Mouse (Mus musculus): ENCODE data around the gene Bcor. TPM values are rescaled to one million over a fixed set of nuclear protein-coding genes. Genes with fewer than 3 reads are reported as not detected.

Bcor gene
- polyA plus RNA-seq, 1 experiment from 2014 or later: 11.7 TPM

DNA sequence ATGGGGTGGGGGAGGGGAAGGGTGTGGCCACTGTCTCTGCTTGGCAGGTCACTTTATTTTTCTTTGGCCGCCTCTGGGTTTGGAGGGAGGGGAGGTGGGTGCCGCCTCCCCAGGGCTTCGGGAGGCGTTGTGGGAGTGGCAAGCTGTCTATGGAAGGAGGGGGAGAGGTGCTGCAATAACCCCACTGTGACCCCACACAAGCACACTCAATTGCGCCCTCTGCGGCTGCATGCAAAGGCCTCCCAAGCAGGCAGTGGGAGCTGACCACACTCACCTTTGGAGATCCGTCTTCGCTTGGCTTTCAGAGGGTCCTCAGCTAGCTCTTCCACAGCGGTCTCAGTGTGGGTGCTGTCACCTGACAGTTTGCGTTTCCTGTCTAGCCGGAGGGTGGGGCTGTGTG, 111.4 kb downstream of the Bcor start:
- no peak overlapping the region for H3K4me2 ChIP-seq
- H3K27ac ChIP-seq: no peak overlapping the region
- no peak for ATAC-seq (replicated peaks; ENCODE audit: insufficient number of reproducible peaks, insufficient read depth, low FRiP score, low read depth)
- H3K27me3 ChIP-seq: no peaks in the 10 kb centered on the region
- peaks cover 13% of the 10 kb centered on the region; the same call in 1 of the 2 replicates for H3K36me3 ChIP-seq
- peaks cover 4% of the 10 kb centered on the region for H3K4me1 ChIP-seq (replicated peaks)
- 54% methylated on average over 11 of the region's 11 CpGs for WGBS
- no peaks in the 10 kb centered on the region for H3K9me3 ChIP-seq (replicated peaks)
- H3K9ac ChIP-seq: no peak overlapping the region
- no peak overlapping the region for H3K4me3 ChIP-seq

DNA sequence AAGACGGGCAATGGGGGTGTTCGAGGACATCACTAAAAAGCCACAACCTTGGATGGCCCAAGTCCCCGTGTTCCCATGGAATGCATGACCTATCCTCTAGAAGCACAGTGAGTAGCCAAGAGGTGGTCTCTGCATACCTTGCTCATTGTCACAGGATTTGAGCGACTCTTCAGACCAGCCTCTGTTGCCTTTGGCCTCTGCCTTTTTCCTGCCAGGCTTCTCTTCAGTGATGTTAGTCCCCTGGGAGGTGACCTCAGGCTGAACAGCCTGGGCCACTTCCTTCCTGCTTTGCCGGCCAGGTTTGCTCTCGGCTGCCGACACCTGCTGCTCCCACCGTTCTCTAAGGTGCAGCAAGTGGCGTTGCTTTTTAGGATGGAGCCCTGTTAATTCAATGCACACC, 112.0 kb downstream of the Bcor start:
- Histone ChIP-seq H3K27ac (no peak overlapping the region), H3K4me3 (no peak overlapping the region), H3K4me2 (no peak overlapping the region), H3K9ac (no peak overlapping the region), H3K9me3 (replicated peaks) (no peaks in the 10 kb centered on the region), H3K4me1 (replicated peaks) (peaks cover 4% of the 10 kb centered on the region), H3K27me3 (no peaks in the 10 kb centered on the region), H3K36me3 (peaks cover 13% of the 10 kb centered on the region; the same call in 1 of the 2 replicates)
- WGBS: 46% methylated on average over 9 of the region's 9 CpGs
- no peak for ATAC-seq (replicated peaks; ENCODE audit: insufficient number of reproducible peaks, insufficient read depth, low FRiP score, low read depth)

DNA sequence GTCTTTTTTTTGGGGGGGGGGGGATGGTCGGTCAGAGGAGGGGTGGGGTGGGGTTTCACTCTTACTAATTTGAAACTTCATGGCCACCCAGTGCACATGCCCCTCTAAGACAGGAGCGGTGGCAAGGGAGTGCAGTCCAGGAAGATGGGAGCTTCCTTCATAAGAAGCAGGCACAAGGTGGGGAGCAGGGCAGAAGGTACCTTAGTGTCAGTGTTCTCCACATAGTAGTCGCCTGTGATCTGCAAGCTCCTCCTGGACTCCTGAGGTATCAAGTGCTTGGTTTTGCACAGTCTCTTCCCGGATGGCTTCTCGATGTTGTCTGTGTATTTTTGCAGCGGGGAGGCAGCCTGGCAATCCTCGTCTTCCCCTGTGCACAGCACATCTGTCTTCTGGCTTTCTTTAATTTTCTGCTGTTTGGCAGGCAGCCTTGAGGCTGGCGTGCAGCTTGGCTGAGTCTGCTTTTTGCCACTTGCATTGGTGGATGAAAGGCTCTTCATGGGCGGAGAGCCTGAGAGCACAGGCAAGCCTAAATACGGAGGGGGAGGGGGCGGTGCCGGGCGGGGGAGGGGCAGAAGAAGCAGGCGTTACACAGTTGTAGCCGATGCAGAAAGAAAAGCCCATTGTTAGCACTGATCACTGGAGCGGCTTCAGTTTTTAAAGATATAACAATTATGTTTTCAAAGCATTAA, 112.8 kb downstream of the Bcor start:
- ATAC-seq (replicated peaks; ENCODE audit: insufficient number of reproducible peaks, insufficient read depth, low FRiP score, low read depth): no peak
- Histone ChIP-seq H3K4me2 (no peak overlapping the region), H3K36me3 (peaks cover 13% of the 10 kb centered on the region; the same call in 1 of the 2 replicates), H3K4me3 (no peak overlapping the region), H3K9ac (no peak overlapping the region), H3K4me1 (replicated peaks) (peaks cover 4% of the 10 kb centered on the region), H3K27ac (no peak overlapping the region), H3K9me3 (replicated peaks) (no peaks in the 10 kb centered on the region), H3K27me3 (no peaks in the 10 kb centered on the region)
- WGBS: 32% methylated on average over 16 of the region's 16 CpGs

DNA sequence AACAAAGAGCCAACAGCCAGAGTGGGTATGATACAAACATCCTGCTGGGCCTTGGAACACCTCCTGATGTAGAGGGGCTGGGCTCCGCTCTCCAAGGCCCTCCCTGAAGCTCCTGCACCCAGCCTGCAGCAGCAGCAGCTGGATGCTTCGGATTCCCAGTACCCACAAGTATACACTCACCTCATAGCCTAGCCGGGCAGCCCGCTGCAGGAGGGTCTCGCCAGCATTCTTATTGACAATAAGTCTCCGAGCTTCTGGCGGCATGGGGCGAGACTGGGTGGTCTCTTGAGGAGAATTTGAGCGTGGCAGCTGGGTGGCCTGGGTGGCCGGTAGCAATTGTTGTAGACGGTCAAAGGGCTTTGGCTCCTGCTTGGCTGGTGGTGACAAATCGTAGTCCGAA, 113.5 kb downstream of the Bcor start:
- ATAC-seq (replicated peaks; ENCODE audit: insufficient number of reproducible peaks, insufficient read depth, low FRiP score, low read depth): no peak
- Histone ChIP-seq H3K4me2 (no peak overlapping the region), H3K4me1 (replicated peaks) (peaks cover 4% of the 10 kb centered on the region), H3K4me3 (no peak overlapping the region), H3K36me3 (peaks cover 13% of the 10 kb centered on the region; the same call in 1 of the 2 replicates), H3K9ac (no peak overlapping the region), H3K27ac (no peak overlapping the region), H3K27me3 (no peaks in the 10 kb centered on the region), H3K9me3 (replicated peaks) (no peaks in the 10 kb centered on the region)
- 76% methylated on average over 13 of the region's 13 CpGs for whole genome bisulfite sequencing

DNA sequence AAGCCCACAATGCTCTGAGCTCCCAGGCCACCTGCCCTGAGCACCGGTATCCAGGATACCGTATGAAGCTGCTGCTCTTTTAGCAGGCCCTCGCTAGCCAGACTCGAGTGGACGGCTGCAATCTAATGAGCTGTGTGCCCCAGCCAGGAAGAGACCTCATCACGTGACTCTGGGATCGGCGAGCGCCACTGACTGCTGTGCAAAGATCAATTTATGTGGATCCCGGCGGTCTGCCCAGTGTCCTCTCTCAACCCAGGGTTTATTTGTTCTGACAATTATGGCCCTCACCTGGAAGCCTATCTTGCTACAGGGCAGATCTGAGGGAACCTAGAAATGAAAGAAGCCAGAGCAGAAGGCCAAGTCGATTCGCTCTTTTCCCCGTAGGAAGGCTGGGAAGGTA, 116.8 kb downstream of the Bcor start:
- H3K27me3 ChIP-seq: no peaks in the 10 kb centered on the region
- WGBS: 81% methylated on average over 14 of the region's 14 CpGs
- no peaks in the 10 kb centered on the region for H3K9me3 ChIP-seq (replicated peaks)
- ATAC-seq (replicated peaks; ENCODE audit: insufficient number of reproducible peaks, insufficient read depth, low FRiP score, low read depth): no peak
- peaks cover 4% of the 10 kb centered on the region; the same call in 1 of the 2 replicates for H3K4me1 ChIP-seq (replicated peaks)
- H3K4me3 ChIP-seq: no peak overlapping the region
- H3K36me3 ChIP-seq: peaks cover 38% of the 10 kb centered on the region
- no peak overlapping the region for H3K27ac ChIP-seq
- H3K4me2 ChIP-seq: no peak overlapping the region
- H3K9ac ChIP-seq: no peak overlapping the region

DNA sequence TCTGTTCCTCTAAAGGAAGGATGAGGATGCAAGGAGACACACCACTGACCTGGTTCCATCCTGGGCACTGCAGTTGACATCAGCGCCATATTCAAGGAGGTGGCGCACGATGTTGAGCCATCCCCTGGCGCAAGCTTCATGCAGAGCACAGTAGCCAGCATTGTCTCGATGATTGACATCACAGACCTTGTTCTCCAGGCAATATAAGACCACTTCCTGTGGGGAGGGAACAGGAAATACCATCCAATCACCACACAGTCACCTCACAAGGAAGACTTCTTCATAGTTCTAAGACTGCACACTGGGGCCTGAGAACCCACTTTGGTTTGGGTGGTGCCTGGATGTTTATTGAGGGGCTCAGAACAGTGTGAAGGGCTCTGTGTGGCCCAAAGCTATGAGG, 118.7 kb downstream of the Bcor start:
- no peaks in the 10 kb centered on the region for H3K9me3 ChIP-seq (replicated peaks)
- H3K4me1 ChIP-seq (replicated peaks): no peaks in the 10 kb centered on the region
- 88% methylated on average over 5 of the region's 5 CpGs for WGBS
- no peak overlapping the region for H3K4me2 ChIP-seq
- H3K27me3 ChIP-seq: no peaks in the 10 kb centered on the region
- H3K27ac ChIP-seq: no peak overlapping the region
- peaks cover 41% of the 10 kb centered on the region for H3K36me3 ChIP-seq
- no peak for ATAC-seq (replicated peaks; ENCODE audit: insufficient number of reproducible peaks, insufficient read depth, low FRiP score, low read depth)
- no peak overlapping the region for H3K4me3 ChIP-seq
- no peak overlapping the region for H3K9ac ChIP-seq

DNA sequence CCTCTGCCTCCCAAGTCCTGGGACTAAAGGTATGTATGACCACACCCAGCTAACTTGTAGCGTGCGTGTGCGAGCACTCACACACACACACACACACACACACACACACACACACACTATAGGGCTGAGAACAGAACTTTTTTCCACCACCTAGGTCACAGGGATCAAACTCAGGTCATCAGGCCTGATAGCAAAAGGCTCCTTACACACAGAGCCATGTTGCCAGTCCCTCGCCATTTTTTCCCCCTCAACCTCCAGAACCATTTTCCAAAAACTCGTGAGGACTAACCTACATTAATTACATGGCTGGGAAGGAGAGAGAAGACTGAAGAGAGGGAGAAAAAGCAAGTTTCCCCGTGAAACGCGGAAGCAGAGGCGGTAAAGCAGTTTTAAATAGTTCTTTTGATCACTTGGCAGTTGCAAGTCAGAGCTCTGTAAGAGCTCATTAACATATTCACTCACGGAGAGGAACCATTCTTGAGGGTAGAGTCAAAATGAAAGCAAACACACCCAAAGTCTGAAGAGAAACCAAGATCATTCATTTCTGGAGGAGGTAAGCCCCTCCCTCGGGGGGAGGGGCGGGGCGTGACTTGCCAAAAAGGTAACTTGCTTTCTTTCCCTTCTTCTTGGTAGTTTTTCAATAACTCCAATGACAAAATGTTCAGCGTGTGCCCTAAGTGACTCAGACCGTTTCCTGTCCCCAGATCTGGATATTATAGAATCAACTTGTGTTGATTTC, 145.3 kb downstream of the Bcor start:
- H3K4me1 ChIP-seq (replicated peaks): no peaks in the 10 kb centered on the region
- H3K9me3 ChIP-seq (replicated peaks): no peaks in the 10 kb centered on the region
- H3K36me3 ChIP-seq: no peaks in the 10 kb centered on the region
- no peak overlapping the region for H3K4me3 ChIP-seq
- WGBS: 49% methylated on average over 15 of the region's 15 CpGs
- no peak overlapping the region for H3K9ac ChIP-seq
- H3K4me2 ChIP-seq: no peak overlapping the region
- ATAC-seq (replicated peaks; ENCODE audit: insufficient number of reproducible peaks, insufficient read depth, low FRiP score, low read depth): no peak
- H3K27me3 ChIP-seq: no peaks in the 10 kb centered on the region
- no peak overlapping the region for H3K27ac ChIP-seq

DNA sequence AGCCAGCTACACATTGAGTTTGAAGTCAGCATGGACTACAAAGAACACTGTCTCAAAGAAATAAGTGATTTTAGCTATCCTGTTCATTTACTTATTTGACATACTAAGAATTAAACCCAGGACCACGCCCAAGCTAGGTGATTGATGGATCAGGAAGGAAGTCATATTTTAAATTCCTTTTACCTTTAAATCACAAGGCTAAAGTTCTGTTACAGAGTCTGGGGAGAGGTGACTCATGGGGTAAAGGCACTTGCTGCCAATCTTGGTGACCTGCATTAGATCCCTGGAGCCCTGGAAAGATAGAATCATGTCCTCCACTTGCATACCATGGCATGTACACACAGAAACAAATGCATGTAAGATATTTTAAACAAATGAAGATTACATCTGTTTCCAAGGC, 149.5 kb downstream of the Bcor start:
- Histone ChIP-seq H3K9me3 (replicated peaks) (no peaks in the 10 kb centered on the region), H3K9ac (no peak overlapping the region), H3K4me2 (no peak overlapping the region), H3K4me3 (no peak overlapping the region), H3K27ac (no peak overlapping the region), H3K36me3 (no peaks in the 10 kb centered on the region), H3K27me3 (peaks cover 19% of the 10 kb centered on the region), H3K4me1 (replicated peaks) (peaks cover 5% of the 10 kb centered on the region)
- 67% methylated on average over 1 of the region's 1 CpGs for WGBS
- ATAC-seq (replicated peaks; ENCODE audit: insufficient number of reproducible peaks, insufficient read depth, low FRiP score, low read depth): no peak

DNA sequence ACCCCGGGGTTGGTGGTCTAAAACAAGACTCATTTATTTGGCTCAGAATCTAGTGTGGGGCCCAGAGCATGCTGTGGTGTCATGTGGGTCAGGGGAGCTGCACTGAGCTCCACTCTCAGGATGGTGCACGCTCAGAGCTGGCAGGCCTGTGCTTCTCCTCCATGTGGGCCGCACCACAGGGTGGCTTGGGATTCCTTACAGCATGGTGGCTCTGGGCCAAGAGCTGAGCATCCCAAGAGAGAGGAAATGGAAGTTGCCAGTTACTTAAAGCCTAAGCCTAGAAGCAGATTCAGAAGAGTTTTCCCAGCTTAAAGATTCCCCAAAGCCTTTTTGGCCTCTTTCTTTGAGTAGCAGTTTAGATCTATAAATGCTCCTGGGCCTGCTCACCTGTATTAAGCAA, 151.1 kb downstream of the Bcor start:
- no peak overlapping the region for H3K27ac ChIP-seq
- H3K4me2 ChIP-seq: no peak overlapping the region
- H3K36me3 ChIP-seq: no peaks in the 10 kb centered on the region
- 39% methylated on average over 3 of the region's 3 CpGs for WGBS
- H3K4me1 ChIP-seq (replicated peaks): peaks cover 21% of the 10 kb centered on the region
- no peak for ATAC-seq (replicated peaks; ENCODE audit: insufficient number of reproducible peaks, insufficient read depth, low FRiP score, low read depth)
- H3K9ac ChIP-seq: no peak overlapping the region
- H3K4me3 ChIP-seq: no peak overlapping the region
- no peaks in the 10 kb centered on the region for H3K9me3 ChIP-seq (replicated peaks)
- peaks cover 29% of the 10 kb centered on the region for H3K27me3 ChIP-seq

DNA sequence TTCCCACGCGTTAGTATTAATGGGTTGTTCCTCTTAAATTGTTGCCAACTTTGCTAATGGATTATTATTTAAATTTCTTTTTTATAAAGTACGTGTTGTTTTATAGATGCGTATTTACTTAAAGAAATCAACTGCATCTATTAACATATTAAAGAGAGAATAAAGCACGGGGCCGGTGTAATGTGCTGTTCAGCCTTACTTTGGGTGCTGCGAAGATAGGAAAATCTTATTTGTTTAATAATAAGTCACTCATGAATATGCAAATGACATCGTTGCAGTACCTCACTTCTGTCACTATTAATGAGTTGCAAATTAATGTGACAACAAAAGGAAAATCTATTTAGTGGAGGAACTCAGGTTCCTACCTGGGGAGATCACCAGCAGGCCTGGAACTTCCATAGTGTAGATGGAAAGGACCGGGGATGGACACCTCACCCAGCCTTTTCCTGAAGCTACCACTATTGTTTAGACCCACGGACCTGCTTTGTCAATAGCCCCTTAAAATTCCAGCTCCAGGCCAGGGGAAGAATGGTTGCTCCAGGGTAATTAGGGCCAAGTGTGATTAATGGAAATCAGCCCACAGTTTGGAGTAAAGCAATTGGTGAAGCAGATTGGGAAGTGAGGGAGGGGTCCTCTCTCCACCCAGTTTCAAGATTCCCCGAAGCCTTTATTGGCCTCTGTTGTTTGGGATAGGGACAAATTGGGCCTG, 152.2 kb downstream of the Bcor start:
- Histone ChIP-seq H3K9ac (no peak overlapping the region), H3K27me3 (peaks cover 29% of the 10 kb centered on the region)
- ATAC-seq (replicated peaks; ENCODE audit: insufficient number of reproducible peaks, insufficient read depth, low FRiP score, low read depth): no peak

More for the DNA sequence above, 152.2 kb downstream of the Bcor start:
- Histone ChIP-seq H3K4me3 (no peak overlapping the region; the same call in 1 of the 2 replicates), H3K4me2 (peak overlapping the region; percentile 83; the same call in 1 of the 2 replicates), H3K36me3 (no peaks in the 10 kb centered on the region), H3K27ac (no peak overlapping the region), H3K4me1 (replicated peaks) (peaks cover 31% of the 10 kb centered on the region), H3K9me3 (replicated peaks) (no peaks in the 10 kb centered on the region)
- 29% methylated on average over 11 of the region's 11 CpGs for WGBS

Data from heart, embryonic 15.5 days (tissue).